ENCODE assay signal across 9 mouse cellular contexts in genomic region chr9:46120468-46121253, GRCm38 (mm10).
DNase-seq lines count a peak whose midpoint lies in the region; ATAC-seq lines count a peak whose summit lies in the region.
"Had no signal": no experiment of that assay in that cellular context is flagged by ENCODE, and none has a peak within 500 bp of the region (broad histone marks: within the 10 kb centered on the region; RNA-seq: fewer than 3 reads in every experiment).

No protein-coding gene starts in this region.

- ATAC-seq in hindbrain, embryonic 11.5 days (ENCODE audit: low FRiP score) = no peak
- peak; percentile 17; the same call in 1 of the 2 replicates for ATAC-seq in megakaryocyte progenitor cell, adult 5-6 weeks (replicated peaks; ENCODE audit: poor library complexity)

- no peak overlapping the region for H3K4me2 ChIP-seq in hindbrain, embryonic 11.5 days (replicated peaks; ENCODE audit: low read depth, low read length)

- H3K27ac ChIP-seq in heart, embryonic 10.5 days = peak overlapping the region; percentile 69; the same call in 1 of the 2 replicates
- H3K27ac ChIP-seq in hindbrain, embryonic 11.5 days (ENCODE audit: low read depth, low read length) = peak overlapping the region; percentile 51
- H3K27ac ChIP-seq: limb, embryonic 13.5 days had no signal

- peaks cover 19% of the 10 kb centered on the region; the same call in 1 of the 2 replicates for H3K36me3 ChIP-seq in heart, embryonic 10.5 days
- H3K36me3 ChIP-seq in hindbrain, embryonic 11.5 days (ENCODE audit: control insufficient read depth, insufficient read depth, low read length) = no peaks in the 10 kb centered on the region

- no peak for DNase-seq in heart, embryonic 10.5 days (ENCODE audit: low spot score)
- no peak for DNase-seq in heart, postnatal 10 days
- DNase-seq in NIH3T3 (ENCODE audit: low read depth) = peak; percentile 64
- DNase-seq in hindbrain, embryonic 11.5 days (ENCODE audit: low spot score) = no peak
- no peak for DNase-seq in c-Kit-positive CD71-positive TER-119-positive erythroid progenitor cells, embryonic 14.5 days (ENCODE audit: low spot score)
- no peak for DNase-seq in thymus, adult 18-20 months
- DNase-seq in adrenal gland, adult 18-20 months (ENCODE audit: low spot score in 2 of 2) = no peak

- intact Hi-C loops in heart, postnatal 10 days (cut with DNase I) = loop anchor here (5.0 kb wide), 2 partner anchors 88 to 108 kb away; partner anchors contain the start of genes Pafah1b2 and Sik3

- no peak overlapping the region for H3K4me3 ChIP-seq in heart, embryonic 10.5 days
- no peak overlapping the region for H3K4me3 ChIP-seq in hindbrain, embryonic 11.5 days (ENCODE audit: low read depth, low read length)
- H3K4me3 ChIP-seq: limb, embryonic 13.5 days had no signal

- no peaks in the 10 kb centered on the region for H3K9me3 ChIP-seq in heart, embryonic 10.5 days
- H3K9me3 ChIP-seq in hindbrain, embryonic 11.5 days (ENCODE audit: control insufficient read depth, low read length) = no peaks in the 10 kb centered on the region
- H3K9me3 ChIP-seq: limb, embryonic 13.5 days had no signal

- WGBS in heart, embryonic 10.5 days = 76% methylated on average over 6 of the region's 6 CpGs
- WGBS in hindbrain, embryonic 11.5 days = 89% methylated on average over 6 of the region's 6 CpGs

- H3K9ac ChIP-seq in hindbrain, embryonic 11.5 days (ENCODE audit: low read depth, low read length) = peak overlapping the region; percentile 0; the same call in 1 of the 2 replicates
- H3K9ac ChIP-seq: limb, embryonic 13.5 days had no signal

- H3K4me1 ChIP-seq in heart, embryonic 10.5 days = peaks cover 26% of the 10 kb centered on the region
- peaks cover 6% of the 10 kb centered on the region for H3K4me1 ChIP-seq in hindbrain, embryonic 11.5 days (replicated peaks; ENCODE audit: control insufficient read depth, insufficient read depth, low read length)

- H3K27me3 ChIP-seq in heart, embryonic 10.5 days (ENCODE audit: insufficient read depth, poor library complexity, severe bottlenecking) = peaks cover 18% of the 10 kb centered on the region
- no peaks in the 10 kb centered on the region for H3K27me3 ChIP-seq in hindbrain, embryonic 11.5 days (ENCODE audit: control insufficient read depth, insufficient read depth, low read length)
- H3K27me3 ChIP-seq: limb, embryonic 13.5 days had no signal
